Mouse (Mus musculus) ES-Bruce4 (cell line): ENCODE data around the gene Amigo1.

ENCODE experiments used
- CTCF ChIP-seq: IDR thresholded peaks from one replicate; pipeline ENCODE4 v1.8.1; 2011; ENCODE audit warnings: low read depth, low read length
- EP300 ChIP-seq: IDR thresholded peaks from 2 replicates; pipeline ENCODE4 v1.6.1; 2011; ENCODE audit warnings: low read depth, low read length; ENCODE audit not compliant: insufficient read depth
- POLR2A ChIP-seq: IDR thresholded peaks from one replicate; pipeline ENCODE4 v1.8.1; 2011; ENCODE audit warnings: low read length; ENCODE audit not compliant: insufficient read depth

DNA sequence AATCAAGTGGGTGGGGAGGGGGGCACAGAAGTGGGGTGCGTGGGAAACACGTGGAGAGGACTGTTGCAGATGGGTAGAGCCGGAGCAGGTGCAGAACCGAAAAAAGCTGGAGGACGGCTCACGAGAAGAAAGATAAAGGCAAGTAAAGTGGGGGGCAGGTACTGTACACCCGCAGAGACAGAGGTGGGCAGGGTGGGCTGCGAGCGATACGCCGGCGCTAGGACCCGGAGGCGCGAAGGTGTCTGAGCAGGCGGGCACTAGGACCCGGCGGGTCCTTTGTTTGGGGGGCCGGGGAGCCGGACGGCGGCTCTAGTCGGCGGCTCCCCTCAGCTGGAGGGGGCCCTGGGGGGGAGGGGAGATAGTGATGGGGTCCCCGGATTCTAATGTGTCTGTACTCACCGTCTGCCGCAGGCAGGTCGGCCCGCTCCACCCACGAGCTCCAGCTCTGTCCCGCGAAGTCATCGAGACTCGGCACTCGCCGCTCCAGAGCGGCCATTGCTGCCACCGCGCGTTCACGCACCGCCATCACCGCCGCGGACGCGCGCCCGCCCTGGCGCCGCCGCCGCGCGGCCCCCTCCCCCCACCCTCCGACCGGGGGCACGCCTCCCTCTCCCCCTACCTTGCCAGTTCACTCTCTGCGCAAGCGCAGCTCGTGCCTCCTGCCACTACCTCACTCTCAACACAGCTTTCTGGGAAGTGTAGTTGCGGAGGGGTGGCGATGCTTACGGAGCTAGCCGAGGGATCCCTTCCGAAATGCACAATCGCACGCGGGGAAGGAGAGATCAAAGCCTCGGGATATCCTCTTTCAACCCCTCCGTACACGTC, 24.0 kb downstream of the Amigo1 start:
- TF ChIP-seq CTCF: no peak
- peak; percentile 16 for TF ChIP-seq POLR2A
- 0 out of 2 replicates have a peak, but pooled peaks have one; percentile 20 for TF ChIP-seq EP300
